ENCODE assay signal across 10 mouse cellular contexts in the genomic region with DNA sequence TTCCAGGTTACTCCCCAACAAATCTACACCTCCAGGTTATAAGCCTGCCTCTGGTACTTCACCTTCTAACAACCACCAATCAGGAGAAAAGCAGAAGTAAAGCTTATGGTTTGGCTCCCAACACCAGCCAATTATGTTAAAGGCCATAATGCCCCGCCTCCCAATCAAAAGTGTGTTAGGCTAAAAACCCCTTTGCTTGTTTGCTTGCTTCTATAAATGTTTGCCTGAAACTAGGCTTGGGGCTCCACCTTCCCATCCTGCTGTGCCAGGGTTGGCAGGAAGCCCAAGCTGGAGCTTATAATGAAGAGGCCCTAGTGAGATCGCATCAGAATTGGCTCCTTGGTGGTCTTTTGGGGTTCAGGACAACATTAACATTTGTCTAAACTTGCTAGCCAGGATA. TPM values are rescaled to one million over a fixed set of nuclear protein-coding genes. Genes with fewer than 3 reads are reported as not detected.
A peak's percentile ranks its signal among the peaks of the same experiment; 100 is the strongest.
DNase-seq lines count a peak whose midpoint lies in the region; ATAC-seq lines count a peak whose summit lies in the region.
"Had no signal": no experiment of that assay in that cellular context is flagged by ENCODE, and none has a peak within 500 bp of the region (broad histone marks: within the 10 kb centered on the region; RNA-seq: fewer than 3 reads in every experiment).

No protein-coding gene starts in this region.

- no peak overlapping the region for H3K9ac ChIP-seq in heart, embryonic 11.5 days (ENCODE audit: low read depth, low read length)
- H3K9ac ChIP-seq: heart, embryonic 15.5 days; liver, embryonic 13.5 days had no signal

- DNase-seq in heart, postnatal 10 days, result peak; percentile 40 to 50
- peak; percentile 29 for DNase-seq in right cerebral cortex, postnatal 4 days
- DNase-seq in right cerebral cortex, postnatal 25 days, result no peak
- DNase-seq in kidney, adult 9 months, result peak; percentile 73
- DNase-seq in splenic B cell, adult 2 months (ENCODE audit: low read depth, low spot score), result peak; percentile 30
- no peak for DNase-seq in limb, embryonic 10.5 days (ENCODE audit: low spot score)
- DNase-seq: liver, embryonic 13.5 days had no signal

- no peaks in the 10 kb centered on the region for H3K9me3 ChIP-seq in heart, embryonic 11.5 days (replicated peaks; ENCODE audit: control insufficient read depth, low read length)
- no peaks in the 10 kb centered on the region for H3K9me3 ChIP-seq in limb, embryonic 10.5 days (replicated peaks)
- H3K9me3 ChIP-seq: heart, embryonic 15.5 days; liver, embryonic 13.5 days had no signal

- no peaks in the 10 kb centered on the region for H3K36me3 ChIP-seq in heart, embryonic 11.5 days (ENCODE audit: control insufficient read depth, insufficient read depth, low read length)
- no peaks in the 10 kb centered on the region for H3K36me3 ChIP-seq in splenic B cell, adult 2 months (ENCODE audit: control insufficient read depth, insufficient read depth, low read length, poor library complexity, severe bottlenecking)
- H3K36me3 ChIP-seq in limb, embryonic 10.5 days, result no peaks in the 10 kb centered on the region
- H3K36me3 ChIP-seq: heart, embryonic 15.5 days; liver, embryonic 13.5 days had no signal

- 89% methylated on average over 2 of the region's 2 CpGs for WGBS in heart, embryonic 11.5 days (ENCODE audit: insufficient replicate concordance)
- WGBS in limb, embryonic 10.5 days, result 94% methylated on average over 2 of the region's 2 CpGs

- intact Hi-C loops in heart, postnatal 10 days (cut with DNase I), result no loop called here

- ATAC-seq in heart, embryonic 11.5 days (replicated peaks; ENCODE audit: insufficient number of reproducible peaks, low FRiP score, low TSS enrichment), result no peak
- ATAC-seq: Patski had no signal

- H3K4me3 ChIP-seq in heart, embryonic 11.5 days (ENCODE audit: low read depth, low read length), result no peak overlapping the region
- H3K4me3 ChIP-seq in limb, embryonic 10.5 days, result no peak overlapping the region
- H3K4me3 ChIP-seq: heart, embryonic 15.5 days; liver, embryonic 13.5 days had no signal

- 0 out of 2 replicates have a peak, but pooled peaks cover 2% of the 10 kb centered on the region for H3K4me1 ChIP-seq in heart, embryonic 11.5 days (ENCODE audit: control insufficient read depth, insufficient read depth, low read length)
- peaks cover 11% of the 10 kb centered on the region; the same call in 1 of the 2 replicates for H3K4me1 ChIP-seq in limb, embryonic 10.5 days

- H3K27me3 ChIP-seq in heart, embryonic 11.5 days (ENCODE audit: control insufficient read depth, insufficient read depth, low read length), result no peaks in the 10 kb centered on the region
- no peaks in the 10 kb centered on the region for H3K27me3 ChIP-seq in splenic B cell, adult 2 months (ENCODE audit: control insufficient read depth, insufficient read depth, low read length, poor library complexity, severe bottlenecking)
- H3K27me3 ChIP-seq in limb, embryonic 10.5 days (ENCODE audit: low read depth, poor library complexity, severe bottlenecking), result no peaks in the 10 kb centered on the region
- H3K27me3 ChIP-seq: heart, embryonic 15.5 days; liver, embryonic 13.5 days; Patski had no signal

- no peak overlapping the region for H3K4me2 ChIP-seq in heart, embryonic 11.5 days
- H3K4me2 ChIP-seq: heart, embryonic 15.5 days; liver, embryonic 13.5 days had no signal

- no peak overlapping the region for H3K27ac ChIP-seq in heart, embryonic 11.5 days (ENCODE audit: low read depth, low read length)
- H3K27ac ChIP-seq in limb, embryonic 10.5 days, result no peak overlapping the region
- H3K27ac ChIP-seq: heart, embryonic 15.5 days; liver, embryonic 13.5 days had no signal

RNA-seq across cellular contexts. Expression of a gene that starts 31.8 kb away (rescaled TPM):
- total RNA-seq in heart, postnatal 10 days (2021), result 1 to 10 TPM; 2.8 to 3.1 TPM
- polyA plus RNA-seq in heart, embryonic 11.5 days (2014; fragmentation: Nextera tagmentation; extraction: Ambion mirVana), result 2.0 and 2.4 TPM in 2 replicates
- 1.8 and 2.5 TPM in 2 replicates for polyA plus RNA-seq in limb, embryonic 10.5 days (2016; fragmentation: Nextera tagmentation; extraction: Ambion mirVana)

Comparison
In these comparisons a context has a peak if more than half of its experiments do, and no peak if none do; other contexts are left out.
1. DNase-seq: peak in heart, postnatal 10 days (2 of 2), right cerebral cortex, postnatal 4 days (single experiment), kidney, adult 9 months (single experiment) and splenic B cell, adult 2 months (single experiment); none in right cerebral cortex, postnatal 25 days (single experiment) and limb, embryonic 10.5 days (single experiment).